Mouse (Mus musculus) liver, adult 2 months (tissue): ENCODE results near the gene Sh3kbp1.

Experiments
- CTCF ChIP-seq: fragments of 200-500 bp; IDR thresholded peaks from 2 replicates; pipeline ENCODE4 v1.5.1; 2011; ENCODE audit warnings: low read depth, low read length, control low read depth
- POLR2A ChIP-seq: fragments of 200-500 bp; IDR thresholded peaks from 2 replicates; pipeline ENCODE4 v1.6.1; 2011; ENCODE audit warnings: low read length, control low read depth; ENCODE audit not compliant: insufficient read depth; ENCODE audit errors: extremely low read depth

GRCm38 (mm10) chrX:159775042-159775441 lies 148.0 kb downstream of the Sh3kbp1 start:
- no peak for TF ChIP-seq CTCF
- TF ChIP-seq POLR2A = no peak
